Mouse (Mus musculus) MEL (cell line): ENCODE measurements around the gene Olfr853. TPM values are rescaled to one million over a fixed set of nuclear protein-coding genes. Genes with fewer than 3 reads are reported as not detected.

ENCODE experiments used
- DNase-seq: peaks from one replicate; pipeline ENCODE4 v3.0.0; 2011; ENCODE audit warnings: low read depth, low spot score
- H3K27ac ChIP-seq: 2 replicates; pipeline ENCODE4 v1.5.1; 2012; ENCODE audit warnings: low read depth, mild to moderate bottlenecking, control low read depth, low read length, moderate library complexity; ENCODE audit not compliant: control insufficient read depth
- H3K27me3 ChIP-seq, 2 experiments: fragments of 150-350 bp in 1 of 2; sonication (generic) in 1 of 2; 2 replicates each; pipeline ENCODE4 v1.6.1; 2012; ENCODE audit warnings: low read length in 2 of 2, mild to moderate bottlenecking in 2 of 2, improper control_type of control experiment in 1 of 2, moderate library complexity in 1 of 2; ENCODE audit not compliant: insufficient read depth in 2 of 2, control insufficient read depth in 1 of 2
- H3K36me3 ChIP-seq, 2 experiments: 2 replicates each; pipeline ENCODE4 v1.6.1; 2012 to 2014; ENCODE audit warnings: low read length in 2 of 2, improper control_type of control experiment in 1 of 2, inconsistent platforms in 1 of 2, mild to moderate bottlenecking in 1 of 2; ENCODE audit not compliant: insufficient read depth in 2 of 2, control insufficient read depth in 1 of 2
- H3K4me1 ChIP-seq, 2 experiments: fragments of 150-350 bp in 1 of 2; sonication (generic) in 1 of 2; 2 replicates each; pipeline ENCODE4 v1.6.1; 2012; ENCODE audit warnings: low read length in 2 of 2, improper control_type of control experiment in 1 of 2, mild to moderate bottlenecking in 1 of 2; ENCODE audit not compliant: insufficient read depth in 2 of 2, control insufficient read depth in 1 of 2
- H3K4me3 ChIP-seq, 2 experiments: fragments of 150-350 bp in 1 of 2; sonication (generic) in 1 of 2; 2 replicates each; pipeline ENCODE4 v1.5.1; 2012; ENCODE audit warnings: low read depth in 2 of 2, low read length in 2 of 2, mild to moderate bottlenecking in 2 of 2, moderate library complexity in 2 of 2, control low read depth in 1 of 2, improper control_type of control experiment in 1 of 2; ENCODE audit not compliant: control insufficient read depth in 1 of 2, insufficient read depth in 1 of 2
- H3K79me2 ChIP-seq: 2 replicates; pipeline ENCODE4 v1.6.1; 2012; ENCODE audit warnings: mild to moderate bottlenecking, low read length, moderate library complexity; ENCODE audit not compliant: control insufficient read depth, poor library complexity, insufficient read depth
- H3K9ac ChIP-seq: 2 replicates; pipeline ENCODE4 v1.6.1; 2012; ENCODE audit warnings: low read depth, mild to moderate bottlenecking, control low read depth, low read length, moderate library complexity; ENCODE audit not compliant: control insufficient read depth, poor library complexity, severe bottlenecking
- H3K9me3 ChIP-seq: fragments of 150-350 bp; sonication (generic); replicated peaks from 2 replicates; pipeline ENCODE4 v1.6.1; 2012; ENCODE audit warnings: mild to moderate bottlenecking, low read length, improper control_type of control experiment, moderate library complexity; ENCODE audit not compliant: insufficient read depth
- ELF1 ChIP-seq: IDR thresholded peaks from 2 replicates; pipeline ENCODE4 v1.6.1; 2014; ENCODE audit warnings: low read depth, mild to moderate bottlenecking, inconsistent platforms, low read length, improper control_type of control experiment, moderate library complexity
- HCFC1 ChIP-seq: IDR thresholded peaks from 2 replicates; pipeline ENCODE4 v1.6.1; 2012; ENCODE audit warnings: low read depth, mild to moderate bottlenecking, inconsistent platforms, low read length, improper control_type of control experiment, moderate library complexity
- KAT2A ChIP-seq: conservative IDR thresholded peaks from 2 replicates; pipeline ENCODE4 v1.6.1; 2012; ENCODE audit warnings: low read depth, low read length, improper control_type of control experiment, inconsistent platforms
- MAZ ChIP-seq: IDR thresholded peaks from 2 replicates; pipeline ENCODE4 v1.6.1; 2012; ENCODE audit warnings: low read depth, mild to moderate bottlenecking, inconsistent platforms, low read length, improper control_type of control experiment
- POLR2A ChIP-seq, 2 experiments: IDR thresholded peaks; 2 replicates each; pipeline ENCODE4 v1.6.1; 2011 to 2012; ENCODE audit warnings: low read length in 2 of 2, mild to moderate bottlenecking in 2 of 2, control low read depth in 1 of 2, improper control_type of control experiment in 1 of 2, low read depth in 1 of 2, moderate library complexity in 1 of 2; ENCODE audit not compliant: control insufficient read depth in 1 of 2, insufficient read depth in 1 of 2, poor library complexity in 1 of 2
- RCOR1 ChIP-seq: IDR thresholded peaks from 2 replicates; pipeline ENCODE4 v1.6.1; 2012; ENCODE audit warnings: low read depth, mild to moderate bottlenecking, inconsistent platforms, low read length, improper control_type of control experiment
- SIN3A ChIP-seq: IDR thresholded peaks from 2 replicates; pipeline ENCODE4 v1.6.1; 2012; ENCODE audit warnings: low read length, improper control_type of control experiment, inconsistent platforms
- ZKSCAN1 ChIP-seq: IDR thresholded peaks from 2 replicates; pipeline ENCODE4 v1.6.1; 2012; ENCODE audit warnings: low read depth, mild to moderate bottlenecking, inconsistent platforms, low read length, improper control_type of control experiment, moderate library complexity
- polyA plus RNA-seq, 2 experiments: library from polyadenylated mRNA; stranded (reverse) in 1 of 2; unstranded in 1 of 2; fragments of >175 nt in 1 of 2; fragments of >200 nt in 1 of 2; gene quantifications; 2 replicates each; pipeline versions ENCODE4 v1.2.1 to v1.2.4; 2012; ENCODE audit warnings: low replicate concordance in 2 of 2, low read depth in 1 of 2; ENCODE audit not compliant: insufficient read length in 2 of 2, insufficient read depth in 1 of 2, missing spikeins in 1 of 2
- total RNA-seq: library from RNA; depleted of rRNA; stranded (reverse); fragments of 300-350 nt; gene quantifications from 2 replicates; pipeline ENCODE4 v1.2.3, GENCODE M21; 2012; rRNA removed

Olfr853 gene
- total and polyA plus RNA-seq, 3 experiments, result not detected

DNA sequence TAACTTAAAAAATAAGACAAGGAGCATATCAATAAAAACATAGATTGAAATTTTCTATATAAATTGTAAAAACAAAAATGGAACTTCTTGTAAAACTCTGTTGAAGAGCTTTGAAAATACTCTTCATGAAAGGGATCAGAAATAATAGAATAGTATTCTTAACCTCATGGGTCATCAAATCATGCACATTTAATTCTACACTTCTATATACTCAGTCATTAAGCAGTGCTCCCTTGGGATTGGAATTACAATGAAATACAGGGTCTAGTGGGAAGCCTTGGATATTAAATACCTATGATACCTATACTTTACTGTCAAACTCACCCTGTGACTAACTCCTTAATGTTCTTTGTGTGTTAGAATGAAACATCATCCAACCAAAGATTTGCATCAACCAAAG lies 47.9 kb downstream of the Olfr853 start, which contains the start of gene Olfr851:
Olfr851 (plus strand) TSS at position 301 of the 400 bp plus-strand sequence.
- Histone ChIP-seq H3K79me2 (no peaks in the 10 kb centered on the region), H3K9ac (no peak within 1 kb of the TSS), H3K4me3 (no peak within 1 kb of the TSS), H3K4me1 (no peaks in the 10 kb centered on the region), H3K27me3 (no peaks in the 10 kb centered on the region; a peak in 1 of 4 replicates), H3K36me3 (no peaks in the 10 kb centered on the region), H3K27ac (no peak within 1 kb of the TSS)
- no peak for DNase-seq
- TF ChIP-seq KAT2A (no peak), ZKSCAN1 (no peak), ELF1 (no peak), SIN3A (no peak), HCFC1 (no peak), MAZ (no peak), POLR2A (IDR thresholded peaks at IDR 0.05; ENCODE audit: control insufficient read depth in 1 of 2, insufficient read depth in 1 of 2, low read depth in 1 of 2, low read length in 2 of 2, poor library complexity in 1 of 2) (no peak), RCOR1 (no peak)
- TF ChIP-seq, all 39 proteins: peak for 0
- no peaks in the 10 kb centered on the region for H3K9me3 ChIP-seq

Other genes starting within 250 kb of the Olfr853 start
- gene Olfr844, start 224.7 kb downstream of the Olfr853 start, total RNA-seq, result not detected in 2 replicates
- not detected for gene Olfr844, start 224.7 kb downstream of the Olfr853 start, polyA plus RNA-seq
- not detected in 2 replicates for gene Olfr845, start 204.6 kb downstream of the Olfr853 start, total RNA-seq
- gene Olfr845, start 204.6 kb downstream of the Olfr853 start, polyA plus RNA-seq, result not detected
- gene Olfr846, start 177.1 kb downstream of the Olfr853 start, total RNA-seq, result not detected in 2 replicates
- gene Olfr846, start 177.1 kb downstream of the Olfr853 start, polyA plus RNA-seq, result not detected
- not detected in 2 replicates for gene Olfr847, start 162.4 kb downstream of the Olfr853 start, total RNA-seq
- not detected for gene Olfr847, start 162.4 kb downstream of the Olfr853 start, polyA plus RNA-seq
- not detected in 2 replicates for gene Olfr849, start 100.8 kb downstream of the Olfr853 start, total RNA-seq
- gene Olfr849, start 100.8 kb downstream of the Olfr853 start, polyA plus RNA-seq, result not detected
- gene Olfr850, start 62.8 kb downstream of the Olfr853 start, total RNA-seq, result not detected in 2 replicates
- not detected for gene Olfr850, start 62.8 kb downstream of the Olfr853 start, polyA plus RNA-seq
- gene Olfr851, start 47.8 kb downstream of the Olfr853 start, total RNA-seq, result not detected in 2 replicates
- not detected for gene Olfr851, start 47.8 kb downstream of the Olfr853 start, polyA plus RNA-seq
- not detected in 2 replicates for gene Olfr854, start 26.3 kb upstream of the Olfr853 start, total RNA-seq
- not detected for gene Olfr854, start 26.3 kb upstream of the Olfr853 start, polyA plus RNA-seq
- gene Olfr855, start 41.5 kb upstream of the Olfr853 start, total RNA-seq, result not detected in 2 replicates
- gene Olfr855, start 41.5 kb upstream of the Olfr853 start, polyA plus RNA-seq, result not detected
- 60.7 and 67.9 TPM in 2 replicates for gene Zfp317, start 81.0 kb upstream of the Olfr853 start, total RNA-seq
- 10 to 100 TPM in 1 of 2 experiments, not detected in 1; 41.2 TPM for gene Zfp317, start 81.0 kb upstream of the Olfr853 start, polyA plus RNA-seq
- not detected in 2 replicates for gene Olfr857, start 168.4 kb upstream of the Olfr853 start, total RNA-seq
- gene Olfr857, start 168.4 kb upstream of the Olfr853 start, polyA plus RNA-seq, result not detected
- gene Olfr58, start 239.2 kb upstream of the Olfr853 start, total RNA-seq, result not detected in 2 replicates
- under 1 TPM in 1 of 2 experiments, not detected in 1; 0.10 TPM for gene Olfr58, start 239.2 kb upstream of the Olfr853 start, polyA plus RNA-seq